Mouse (Mus musculus): ENCODE data around the gene Trpm6. TPM values are rescaled to one million over a fixed set of nuclear protein-coding genes. Genes with fewer than 3 reads are reported as not detected.

Gene Trpm6
- total RNA-seq, 2 experiments from 2014 or later, result 0.27 to 0.47 TPM

DNA sequence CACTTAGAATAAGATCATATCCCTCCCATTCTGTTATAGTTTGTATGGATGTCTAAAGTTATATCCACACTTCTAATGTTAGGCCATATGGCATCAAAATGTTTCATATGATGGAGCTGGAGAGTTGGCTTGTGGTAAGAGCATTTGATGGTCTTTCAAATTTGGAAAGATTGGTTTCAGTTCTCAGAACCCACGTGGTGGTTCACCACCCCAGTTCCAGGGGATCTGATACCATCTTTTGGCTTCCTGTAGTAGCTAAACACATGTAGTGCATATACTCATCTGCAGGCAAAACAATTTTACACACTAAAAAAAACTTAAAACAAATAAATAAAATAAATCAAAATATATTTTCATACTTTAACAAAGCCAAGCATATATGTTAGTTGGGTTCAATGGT is 21.3 kb downstream of the Trpm6 start:
- DNase-seq (ENCODE audit: low spot score in 2 of 2), result no peak

DNA sequence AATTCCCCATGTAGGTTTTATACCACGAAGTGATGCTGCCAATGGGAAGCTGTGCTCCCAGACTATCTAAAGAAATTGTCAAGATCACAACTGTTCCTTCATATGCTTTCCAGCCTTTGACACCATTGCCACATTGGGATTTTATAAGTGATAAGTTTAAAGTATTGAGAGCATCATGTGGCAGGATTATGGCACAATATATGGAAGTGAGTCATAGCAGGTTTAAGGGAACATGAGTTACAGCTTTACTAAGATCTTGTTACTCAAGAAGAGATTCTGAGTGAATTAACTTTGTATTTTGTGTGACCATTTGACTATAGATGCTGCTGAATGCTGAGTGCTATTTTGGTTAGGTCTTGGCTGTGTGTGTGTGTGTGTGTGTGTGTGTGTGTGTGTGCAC is 21.8 kb downstream of the Trpm6 start:
- DNase-seq (ENCODE audit: low spot score in 2 of 2), result no peak

DNA sequence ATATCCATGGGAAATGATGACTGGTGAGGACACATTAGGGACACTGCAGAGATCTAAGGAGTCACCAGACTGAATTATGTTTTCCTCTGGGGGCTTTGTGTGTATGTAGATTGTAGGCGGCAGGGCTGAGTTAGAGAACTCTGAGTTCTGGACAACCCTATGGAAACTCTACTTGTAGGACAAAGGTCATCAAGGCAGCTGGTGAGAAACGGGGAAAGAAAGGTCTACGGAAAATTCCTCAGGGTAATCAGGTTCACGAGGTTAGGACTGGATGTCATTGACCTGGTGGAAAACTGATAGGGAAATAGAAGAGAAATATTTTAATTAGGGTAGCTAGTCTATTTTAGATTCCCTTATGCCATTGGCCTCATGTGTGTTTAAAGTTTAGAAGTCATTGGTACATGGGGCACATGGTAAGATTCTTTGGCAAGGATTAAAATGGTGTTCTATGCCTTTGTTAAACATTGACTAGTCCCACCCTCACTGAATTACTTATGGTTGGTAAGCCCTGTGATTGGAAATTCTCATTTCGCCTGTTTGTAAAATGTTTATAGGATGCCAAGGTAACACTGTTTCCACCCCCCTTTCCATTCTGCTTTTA is 23.2 kb downstream of the Trpm6 start:
- DNase-seq (ENCODE audit: low spot score in 2 of 2), result no peak

DNA sequence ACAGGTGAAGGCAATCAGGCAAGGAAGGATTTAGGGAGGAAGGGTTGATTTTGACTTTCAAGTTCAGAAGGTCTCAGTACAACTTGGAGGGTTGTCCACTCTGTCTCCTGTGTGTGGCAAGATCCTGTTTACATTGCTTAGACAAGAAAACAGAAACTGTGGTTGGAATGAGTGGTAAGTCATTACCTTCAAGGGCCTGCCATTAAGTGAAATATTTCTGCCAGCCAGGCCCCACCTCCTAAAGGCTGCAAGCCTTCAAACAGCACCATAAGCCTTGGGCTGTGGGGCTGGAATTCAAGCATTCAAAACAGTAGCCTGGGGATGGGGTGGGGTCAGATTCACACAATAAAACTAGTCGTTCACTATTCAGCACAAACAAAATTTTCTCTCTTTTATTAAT is 24.3 kb downstream of the Trpm6 start:
- no peak for DNase-seq (ENCODE audit: low spot score in 2 of 2)

DNA sequence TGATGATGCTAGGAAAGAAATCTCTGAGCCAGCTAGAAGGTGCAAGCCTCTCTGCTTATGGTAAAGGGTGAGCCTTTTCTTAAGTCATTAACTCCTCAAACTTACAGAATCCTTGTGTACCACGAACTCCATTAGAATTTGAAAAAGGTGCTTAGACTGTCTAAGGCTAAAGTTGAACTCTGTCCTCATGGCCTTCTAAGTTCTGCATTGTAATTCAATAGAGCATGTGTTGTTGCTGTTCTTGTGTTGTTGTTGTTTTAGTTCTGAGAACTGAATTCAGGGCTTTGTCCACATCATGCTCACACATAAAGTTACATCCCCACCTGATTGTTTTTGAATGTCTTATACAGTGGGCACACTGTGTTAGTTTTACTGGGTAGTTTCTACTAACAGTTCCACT is 49.9 kb downstream of the Trpm6 start:
- no peak for DNase-seq (ENCODE audit: low spot score in 2 of 2)

DNA sequence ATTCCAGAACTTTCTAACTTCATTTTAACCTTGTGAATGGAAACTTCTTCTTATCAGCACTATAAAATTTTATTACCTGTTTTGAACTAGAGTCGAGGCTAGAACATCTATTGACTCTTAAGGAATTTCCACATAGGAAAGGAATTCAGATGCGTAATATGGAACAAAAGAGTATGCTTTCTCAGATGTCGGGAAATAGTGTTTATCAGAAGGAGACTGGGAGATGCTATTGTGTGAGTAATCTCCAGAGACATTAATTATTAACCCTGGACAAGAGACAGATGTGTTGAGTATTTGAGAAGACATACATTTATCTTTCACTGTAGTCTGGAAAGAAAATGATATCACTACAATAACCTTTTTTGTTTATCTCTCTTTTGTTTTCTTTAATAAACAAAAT is 61.5 kb downstream of the Trpm6 start:
- no peak for DNase-seq (ENCODE audit: low spot score in 2 of 2)

DNA sequence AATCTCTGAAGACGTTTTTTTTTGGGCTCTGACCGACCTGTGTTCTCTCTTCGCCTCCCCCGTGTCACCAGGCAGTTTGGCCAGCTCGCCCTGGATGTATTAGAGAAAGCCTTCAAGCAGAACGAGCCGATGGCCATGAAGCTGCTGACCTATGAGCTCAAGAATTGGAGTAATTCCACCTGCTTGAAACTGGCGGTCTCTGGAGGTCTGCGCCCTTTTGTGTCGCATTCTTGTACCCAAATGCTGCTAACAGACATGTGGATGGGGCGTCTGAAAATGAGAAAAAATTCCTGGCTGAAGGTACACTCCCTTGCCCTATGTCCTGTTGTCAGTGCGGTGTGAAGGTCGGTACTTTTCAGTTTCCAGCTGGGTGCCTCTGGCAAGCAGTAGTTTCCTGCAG is 65.4 kb downstream of the Trpm6 start:
- DNase-seq (ENCODE audit: low spot score in 2 of 2), result no peak

DNA sequence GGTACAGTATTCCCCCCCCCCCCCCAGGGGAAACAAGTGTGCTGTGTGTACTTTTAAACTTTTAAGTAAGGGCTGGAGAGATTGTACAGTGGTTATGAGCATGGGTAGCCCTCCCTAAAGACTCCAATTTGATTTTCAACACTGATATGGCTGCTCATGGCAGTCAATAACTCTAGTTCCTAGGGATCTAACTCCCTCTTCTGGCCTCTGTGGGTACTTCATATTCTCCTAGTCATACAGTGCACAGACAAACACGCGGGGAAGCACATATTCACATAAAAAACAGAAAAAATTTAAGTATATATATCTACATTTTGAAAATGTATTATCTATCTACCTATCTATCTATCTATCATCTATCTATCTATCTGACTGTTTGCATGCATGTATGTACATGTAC is 67.6 kb downstream of the Trpm6 start:
- no peak for DNase-seq (ENCODE audit: low spot score in 2 of 2)

DNA sequence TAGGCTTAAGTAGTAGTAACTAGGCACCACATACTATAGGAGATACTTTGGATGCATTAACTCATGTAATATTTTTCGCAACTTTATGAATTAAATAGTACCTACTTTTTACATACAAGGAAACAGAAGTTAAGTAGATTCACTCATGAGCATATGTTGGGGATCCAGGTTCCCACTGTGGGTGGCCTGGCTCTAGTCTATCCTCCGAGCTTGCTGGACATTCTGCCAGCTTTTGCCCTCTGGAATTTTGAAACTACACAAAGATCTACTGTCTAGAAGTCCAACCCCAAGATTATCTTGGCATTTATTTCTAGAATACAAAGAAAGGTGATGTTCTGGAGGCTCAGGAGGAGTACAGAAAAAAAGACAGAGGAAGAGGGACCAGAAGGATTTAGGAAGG is 78.8 kb downstream of the Trpm6 start:
- no peak for DNase-seq (ENCODE audit: low spot score in 2 of 2)

DNA sequence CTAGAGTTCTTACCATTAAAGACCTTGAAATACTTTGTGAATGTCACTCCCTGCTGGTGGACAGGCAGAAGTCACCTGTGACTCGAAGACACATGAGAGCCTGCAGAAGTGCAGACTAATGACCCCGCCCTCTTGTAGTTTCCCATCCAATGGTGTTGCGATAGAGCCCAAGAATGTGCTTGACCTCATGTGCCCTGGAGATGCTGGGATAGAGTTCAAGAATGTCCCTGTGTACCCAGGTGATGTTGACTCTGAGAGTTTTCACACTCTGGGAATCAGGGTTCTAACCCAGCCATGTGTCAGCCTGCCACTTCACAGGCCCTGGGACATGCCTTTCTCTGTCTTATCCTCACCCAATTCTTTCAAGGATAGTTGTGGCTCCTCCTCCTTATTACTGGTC is 81.4 kb downstream of the Trpm6 start:
- no peak for DNase-seq (ENCODE audit: low spot score in 2 of 2)

DNA sequence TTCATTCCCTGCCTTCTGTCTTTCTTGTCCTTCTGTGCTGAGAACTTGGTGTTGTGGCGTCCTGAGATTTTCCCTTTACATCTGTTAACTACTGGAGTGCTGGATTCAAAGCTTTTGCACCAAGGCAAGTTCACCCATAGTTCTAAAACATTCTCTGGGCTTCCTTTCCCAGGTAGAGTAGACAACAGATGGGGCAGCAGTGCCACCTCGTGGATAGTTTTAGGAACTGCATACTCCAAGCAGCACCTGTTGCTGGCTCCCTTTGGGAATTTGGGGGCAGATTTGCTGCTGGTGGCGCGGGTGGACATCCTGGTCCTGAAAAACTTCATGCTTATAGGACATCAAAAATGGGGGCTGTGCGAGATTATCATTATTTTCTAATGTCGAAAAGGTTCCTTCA is 85.2 kb downstream of the Trpm6 start:
- DNase-seq (ENCODE audit: low spot score in 2 of 2), result peak in 1 of 2 experiments; percentile 58

DNA sequence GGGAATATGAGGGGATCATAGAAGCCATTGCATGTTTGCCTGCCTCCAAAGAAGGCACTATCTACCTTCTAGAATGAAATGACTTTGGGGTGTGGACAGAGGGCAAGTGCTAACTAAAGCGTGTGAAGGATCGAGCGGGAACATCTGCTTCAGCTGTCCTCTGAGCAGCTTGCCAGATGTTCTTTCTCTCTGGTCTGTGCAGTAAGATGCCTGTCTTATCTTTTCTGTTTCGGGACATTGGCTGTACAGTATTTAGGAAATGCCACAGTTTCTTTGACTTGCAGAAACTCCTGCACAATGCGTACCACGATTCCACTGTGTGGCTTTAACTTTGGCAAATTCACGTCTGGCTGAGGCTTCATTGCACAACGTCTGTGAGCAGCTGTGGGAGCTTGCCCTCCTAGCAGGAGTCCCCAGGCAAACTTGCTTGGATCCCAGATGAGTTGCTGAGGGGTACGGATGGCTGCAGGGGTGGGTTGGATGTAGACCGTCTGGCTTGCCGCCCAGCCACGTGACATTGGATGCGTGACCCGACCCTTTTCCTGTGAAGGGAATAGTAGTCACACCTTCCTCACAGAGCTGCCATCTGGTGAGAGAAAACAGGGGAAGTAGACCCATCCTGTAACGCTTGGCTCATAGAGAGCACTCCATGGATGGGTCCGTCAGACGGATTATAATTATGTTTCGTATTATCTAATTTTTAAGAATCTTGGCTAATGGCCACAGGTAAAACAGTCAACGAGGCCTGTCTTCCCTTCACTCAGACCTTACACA is 92.2 kb downstream of the Trpm6 start:
- DNase-seq (ENCODE audit: low spot score in 2 of 2), result no peak

DNA sequence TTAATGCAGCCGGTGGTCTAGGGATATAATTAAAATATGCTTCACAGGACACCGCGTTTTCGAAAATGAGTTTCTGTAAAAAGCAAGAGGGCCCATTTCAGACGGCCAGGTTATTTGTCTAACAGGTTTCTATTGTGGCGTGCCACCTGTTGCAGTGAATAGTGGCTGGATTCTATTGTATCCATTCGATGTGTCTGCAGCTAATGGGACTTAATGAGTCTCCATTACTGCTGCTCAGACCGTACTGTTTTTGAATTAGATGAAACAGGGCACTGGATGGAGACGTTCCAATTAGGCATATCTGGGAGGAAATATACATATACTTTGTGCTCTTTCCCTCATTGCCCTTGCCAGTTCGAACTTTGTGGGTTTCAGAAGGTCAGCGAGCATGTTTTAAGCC is 92.8 kb downstream of the Trpm6 start:
- DNase-seq (ENCODE audit: low spot score in 2 of 2), result no peak

DNA sequence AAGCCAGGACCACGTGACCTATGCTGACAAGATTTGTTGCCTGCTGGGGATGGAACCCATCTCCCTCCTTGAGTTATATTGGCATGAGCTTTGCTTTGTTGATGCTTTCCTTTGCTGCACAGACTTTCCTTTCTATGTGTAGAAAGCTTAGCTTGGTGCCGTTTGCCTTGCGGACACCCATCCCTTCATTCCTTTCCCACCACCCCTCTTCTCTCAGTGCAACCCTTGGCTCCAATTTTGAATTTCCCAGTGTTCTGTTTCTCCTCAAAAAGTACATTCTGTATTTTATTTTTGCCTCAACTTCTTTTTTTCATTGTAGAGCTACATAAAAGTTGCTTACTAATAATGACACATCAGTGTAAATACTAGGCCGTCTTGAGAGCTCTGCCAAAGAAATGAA is 96.6 kb downstream of the Trpm6 start:
- no peak for DNase-seq (ENCODE audit: low spot score in 2 of 2)

DNA sequence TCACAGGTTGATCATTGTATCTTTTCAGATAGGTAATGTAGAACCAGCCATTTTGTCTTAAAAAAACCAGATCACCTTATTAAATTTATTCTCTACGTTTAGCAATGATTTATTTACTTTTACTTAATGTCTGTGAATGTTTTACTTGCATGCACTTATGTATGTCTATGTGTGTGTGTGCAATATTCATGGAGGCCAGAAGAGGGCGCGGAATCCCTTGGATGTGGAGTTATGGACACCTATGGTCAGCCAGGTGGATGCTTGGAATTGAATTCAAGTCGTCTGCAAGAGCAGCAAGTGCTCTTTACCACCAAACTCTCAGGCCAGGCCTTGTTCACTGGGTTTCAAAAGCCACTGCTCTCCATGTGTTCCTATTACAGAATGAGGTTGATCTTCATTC is 118.5 kb downstream of the Trpm6 start:
- no peak for DNase-seq (ENCODE audit: low spot score in 2 of 2)

DNA sequence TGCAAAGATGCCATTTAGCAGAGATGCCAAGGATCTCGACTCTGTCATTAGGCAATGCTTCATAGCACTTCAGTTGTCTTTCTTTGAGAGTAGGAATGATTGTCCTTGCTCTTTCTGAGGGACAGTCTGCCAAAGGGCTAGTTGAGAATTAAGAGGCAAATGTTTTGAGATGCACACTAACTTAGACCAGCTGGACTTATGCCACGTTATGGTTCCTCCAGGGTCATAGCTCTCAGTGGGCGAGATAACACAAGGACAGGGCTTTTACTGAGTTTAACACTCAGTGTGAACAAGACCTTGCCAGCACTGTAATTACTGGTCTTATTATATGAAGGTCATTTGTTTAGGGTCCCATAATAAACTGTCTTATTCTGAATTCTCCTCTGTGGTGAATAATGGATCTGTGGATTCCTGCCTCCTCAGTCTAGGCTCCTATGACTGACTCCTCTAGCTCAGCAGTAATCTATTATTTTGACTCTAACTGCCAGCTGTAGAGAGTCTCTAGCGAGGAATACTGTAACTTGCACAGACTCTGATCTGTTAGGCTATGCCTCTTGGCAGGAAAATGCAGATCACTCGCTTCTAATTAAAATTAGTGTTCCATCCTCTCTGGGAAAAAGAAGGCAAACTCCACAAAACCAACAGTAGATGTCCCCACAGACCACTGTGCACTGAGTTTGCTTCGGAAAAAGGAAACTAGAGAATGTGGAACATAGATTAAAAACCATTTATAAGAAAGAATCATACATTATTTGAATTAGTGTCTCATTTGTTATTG is 123.2 kb downstream of the Trpm6 start:
- no peak for DNase-seq (ENCODE audit: low spot score in 2 of 2)

DNA sequence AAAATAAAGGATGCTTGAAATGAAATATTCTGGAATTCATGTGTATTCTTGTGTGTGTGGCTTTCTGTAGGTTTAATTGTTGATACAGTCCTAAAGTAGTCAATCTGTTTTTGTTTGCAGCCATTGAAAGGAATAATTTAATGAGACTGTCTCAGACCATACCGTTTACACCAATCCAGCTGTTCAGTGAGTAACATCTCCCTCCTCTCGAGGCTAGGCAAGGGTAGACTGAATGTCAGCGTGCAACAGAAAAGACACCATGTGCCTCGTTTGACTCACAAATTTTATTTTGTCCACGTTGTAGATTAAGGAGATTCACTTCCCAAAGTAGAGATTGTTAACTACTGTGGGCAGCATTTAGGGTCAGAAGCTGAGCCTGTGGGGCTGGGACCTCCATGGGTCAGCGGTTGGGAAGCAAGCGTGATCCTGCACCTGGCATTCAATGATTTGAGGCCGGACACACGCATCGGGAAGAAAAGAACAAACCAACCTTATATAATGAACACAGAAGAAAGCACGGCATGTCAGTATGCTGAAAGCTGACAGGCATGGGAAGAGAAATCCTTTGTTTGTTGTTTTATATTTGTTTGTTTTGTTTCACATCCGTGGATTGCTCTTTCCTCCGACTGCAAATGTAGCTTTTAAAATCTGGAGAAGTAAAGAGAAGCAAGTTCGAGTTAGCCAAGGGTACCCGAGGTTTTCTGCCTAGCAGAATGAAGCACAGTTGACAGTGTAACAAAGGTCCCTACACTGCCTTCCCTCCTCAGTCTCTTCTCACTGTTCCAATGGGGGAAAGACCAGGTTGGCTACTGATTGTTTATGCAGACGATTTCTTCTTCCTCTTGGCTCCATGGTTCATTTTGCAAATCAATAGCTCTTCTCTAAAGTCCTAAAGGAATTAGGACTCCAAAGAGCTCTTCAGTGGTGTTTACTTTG is 124.2 kb downstream of the Trpm6 start:
- no peak for DNase-seq (ENCODE audit: low spot score in 2 of 2)

DNA sequence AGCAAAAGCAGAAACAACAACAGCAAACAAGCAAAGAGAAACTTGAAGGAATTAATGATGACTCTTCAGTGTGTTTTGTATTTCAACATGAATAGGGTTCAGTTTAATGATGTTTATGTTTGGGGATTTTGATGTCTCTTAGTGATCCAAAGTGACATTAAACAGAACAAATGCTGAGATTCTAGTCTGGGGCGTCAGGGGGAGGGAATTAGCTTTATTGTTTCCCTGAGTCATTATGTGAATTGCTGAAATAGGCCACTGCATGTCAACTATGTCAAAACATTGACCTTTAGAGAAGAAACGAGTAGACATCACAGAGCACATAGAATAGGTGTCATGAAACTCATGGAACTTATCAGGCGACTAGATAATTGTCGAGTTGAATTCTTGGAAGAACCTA is 129.5 kb downstream of the Trpm6 start:
- DNase-seq (ENCODE audit: low spot score in 2 of 2), result no peak

DNA sequence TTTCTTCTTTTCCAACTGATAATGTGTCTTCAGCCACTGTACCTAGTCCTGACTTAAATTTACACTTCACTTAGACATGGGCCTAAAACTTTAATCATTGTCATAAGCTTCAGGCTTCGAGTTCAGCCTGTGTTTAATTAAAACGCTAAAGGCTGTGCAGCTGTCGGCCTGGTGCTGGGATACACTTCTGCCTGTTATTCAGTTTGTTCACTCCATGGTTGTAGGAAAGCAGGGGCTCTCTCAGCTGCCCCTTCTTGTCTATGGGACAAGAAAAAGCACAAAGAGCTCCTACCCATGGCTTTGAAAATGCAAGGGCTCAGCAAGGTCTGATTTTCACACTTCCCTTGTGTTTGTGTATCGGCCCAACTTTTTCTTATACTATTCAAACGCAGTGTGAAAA is 131.4 kb downstream of the Trpm6 start:
- DNase-seq (ENCODE audit: low spot score in 2 of 2), result no peak

DNA sequence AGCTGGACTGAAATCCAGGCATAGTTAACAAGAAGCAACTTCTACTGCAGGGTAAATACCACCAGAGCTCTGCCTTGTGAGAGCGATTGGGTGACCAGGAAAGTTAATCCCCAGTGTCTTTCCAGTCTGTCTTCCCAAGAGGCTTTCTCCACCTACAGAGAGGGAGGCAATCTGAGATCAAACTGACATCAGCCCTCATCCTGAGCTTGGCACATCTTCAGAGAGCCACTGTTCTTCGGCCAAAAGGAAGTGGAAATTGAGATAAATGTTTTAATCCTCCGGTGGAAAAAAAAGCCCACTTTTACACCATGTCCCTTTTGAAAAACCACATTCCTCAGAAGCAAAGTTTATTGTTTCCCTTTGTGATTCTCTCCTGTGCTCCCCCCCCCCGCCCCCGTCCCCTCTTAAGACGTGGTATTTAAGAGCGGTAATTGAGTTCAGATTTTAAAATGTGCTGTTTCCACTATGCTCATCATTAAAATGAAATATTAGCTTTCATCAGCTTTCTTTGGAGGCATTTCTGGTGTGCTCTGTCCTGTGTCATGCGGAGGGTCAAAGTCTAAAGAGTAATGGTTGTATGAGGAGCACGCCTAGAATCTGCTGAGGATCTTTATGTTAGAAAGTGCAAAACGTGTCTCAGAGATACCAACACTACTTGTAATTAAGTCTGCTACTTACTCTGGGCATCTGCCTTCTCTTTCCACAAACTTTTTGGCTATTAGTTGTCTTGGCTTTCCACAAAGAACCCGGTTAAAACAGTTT is 138.0 kb downstream of the Trpm6 start:
- DNase-seq (ENCODE audit: low spot score in 2 of 2), result no peak

All from gastrocnemius, postnatal 4 days (tissue).